Mouse (Mus musculus) midbrain, embryonic 13.5 days (tissue): ENCODE measurements around the gene Ptcd2. TPM values are rescaled to one million over a fixed set of nuclear protein-coding genes. Genes with fewer than 3 reads are reported as not detected.

Experiments
- ATAC-seq: fragments of 200-750 bp; cut with Nextera tagmentation; 2 replicates; pipeline ENCODE4 v1.8.0; 2017; ENCODE audit warnings: mild to moderate bottlenecking, moderate TSS enrichment, moderate library complexity
- H3K27ac ChIP-seq: fragments of 300-500 bp; sonication (generic); 2 replicates; pipeline ENCODE4 v1.5.1; 2015; ENCODE audit warnings: inconsistent platforms, mild to moderate bottlenecking, moderate library complexity
- H3K27me3 ChIP-seq: fragments of 300-500 bp; sonication (generic); 2 replicates; pipeline ENCODE4 v1.6.1; 2015; ENCODE audit warnings: mild to moderate bottlenecking, inconsistent platforms
- H3K36me3 ChIP-seq: fragments of 300-500 bp; sonication (generic); 2 replicates; pipeline ENCODE4 v1.6.1; 2015; ENCODE audit warnings: mild to moderate bottlenecking, inconsistent platforms
- H3K4me1 ChIP-seq: fragments of 300-500 bp; sonication (generic); replicated peaks from 2 replicates; pipeline ENCODE4 v1.6.1; 2015; ENCODE audit warnings: inconsistent platforms
- H3K4me2 ChIP-seq: fragments of 300-500 bp; sonication (generic); replicated peaks from 2 replicates; pipeline ENCODE4 v1.6.1; 2015; ENCODE audit warnings: moderate library complexity, mild to moderate bottlenecking, inconsistent platforms
- H3K4me3 ChIP-seq: fragments of 300-500 bp; sonication (generic); replicated peaks from 2 replicates; pipeline ENCODE4 v1.5.1; 2015; ENCODE audit warnings: mild to moderate bottlenecking, inconsistent platforms
- H3K9ac ChIP-seq: fragments of 300-500 bp; sonication (generic); replicated peaks from 2 replicates; pipeline ENCODE4 v1.6.1; 2015; ENCODE audit warnings: mild to moderate bottlenecking, inconsistent platforms
- H3K9me3 ChIP-seq: fragments of 300-500 bp; sonication (generic); 2 replicates; pipeline ENCODE4 v1.6.1; 2016; ENCODE audit warnings: mild to moderate bottlenecking, inconsistent platforms
- WGBS: fragments of 180-500 bp; shearing (Covaris S2); methylation state at CpG from one replicate; pipeline ENCODE4 v1.1.7; 2015; 5-methylcytosine and 5-hydroxymethylcytosine counted together
- polyA plus RNA-seq: library from polyadenylated mRNA; unstranded; fragments of >200 nt; fragmentation: Nextera tagmentation; extraction: Ambion mirVana; gene quantifications from 2 replicates; pipeline ENCODE4 v1.2.1, GENCODE M21; 2015

The Ptcd2 gene
- polyA plus RNA-seq, 1 experiment from 2014 or later, result 50.2 TPM

- Histone ChIP-seq H3K9me3 (no peaks in the 10 kb centered on the region), H3K9ac (no peak overlapping the region), H3K4me1 (peaks cover 4% of the 10 kb centered on the region; the same call in 1 of the 2 replicates), H3K4me2 (no peak overlapping the region), H3K36me3 (peaks cover 4% of the 10 kb centered on the region; the same call in 1 of the 2 replicates), H3K27ac (no peak overlapping the region), H3K27me3 (no peaks in the 10 kb centered on the region), H3K4me3 (no peak overlapping the region)
- ATAC-seq, result no peak
- WGBS, result 93% methylated on average over 4 of the region's 4 CpGs
Observed at GRCm38 (mm10) chr13:99374191-99374590, 29.7 kb upstream of the Ptcd2 start.

DNA sequence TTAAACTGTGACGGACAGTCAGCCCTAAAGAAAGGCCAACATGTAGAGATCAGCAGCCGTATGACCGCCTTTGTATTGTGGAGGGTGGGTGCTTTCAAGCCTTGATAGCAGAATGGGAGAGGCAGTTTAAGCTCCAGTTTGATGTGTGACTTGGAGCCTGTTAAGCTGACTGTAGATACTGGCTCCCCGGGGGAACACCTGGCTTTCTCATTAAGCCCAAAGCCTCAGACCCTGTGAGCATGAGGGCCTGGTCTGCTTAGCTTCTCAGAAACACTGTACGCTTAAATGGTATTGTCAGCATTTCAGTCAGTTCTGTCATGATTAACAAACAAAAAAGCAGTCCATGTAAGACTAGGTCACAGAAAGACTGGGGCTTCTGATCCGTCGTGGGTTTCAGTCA lies 29.2 kb upstream of the Ptcd2 start:
- no peak for ATAC-seq
- no peaks in the 10 kb centered on the region for H3K27me3 ChIP-seq
- H3K4me2 ChIP-seq, result no peak overlapping the region
- peaks cover 4% of the 10 kb centered on the region; the same call in 1 of the 2 replicates for H3K36me3 ChIP-seq
- no peaks in the 10 kb centered on the region for H3K9me3 ChIP-seq
- no peak overlapping the region for H3K4me3 ChIP-seq
- WGBS, result 78% methylated on average over 7 of the region's 7 CpGs
- peaks cover 7% of the 10 kb centered on the region; the same call in 1 of the 2 replicates for H3K4me1 ChIP-seq
- no peak overlapping the region for H3K27ac ChIP-seq
- H3K9ac ChIP-seq, result no peak overlapping the region

DNA sequence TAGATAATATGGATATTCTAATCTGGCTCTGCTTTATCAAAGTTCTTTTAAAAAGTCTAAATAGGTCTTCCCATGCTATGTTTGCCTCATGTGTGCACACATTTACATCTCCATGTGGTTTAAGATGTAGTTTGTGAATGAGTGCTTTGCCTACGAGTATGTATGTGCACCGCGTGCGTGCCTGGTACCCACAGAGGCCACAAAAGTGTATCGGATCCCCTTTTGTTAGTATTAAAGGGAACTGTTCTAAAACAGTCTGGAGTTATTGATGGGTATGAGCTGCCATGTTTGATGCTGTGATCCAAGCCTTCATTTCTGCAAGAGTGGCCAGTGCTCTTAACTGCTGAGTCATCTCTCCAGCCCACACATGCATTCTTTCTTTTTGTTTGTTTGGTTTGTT lies 26.8 kb upstream of the Ptcd2 start:
- no peak for ATAC-seq
- no peaks in the 10 kb centered on the region for H3K9me3 ChIP-seq
- H3K9ac ChIP-seq, result no peak overlapping the region
- no peak overlapping the region for H3K4me3 ChIP-seq
- no peak overlapping the region for H3K27ac ChIP-seq
- no peaks in the 10 kb centered on the region for H3K27me3 ChIP-seq
- no peak overlapping the region for H3K4me2 ChIP-seq
- peaks cover 17% of the 10 kb centered on the region for H3K36me3 ChIP-seq
- WGBS, result 96% methylated on average over 5 of the region's 5 CpGs
- peaks cover 7% of the 10 kb centered on the region; the same call in 1 of the 2 replicates for H3K4me1 ChIP-seq

DNA sequence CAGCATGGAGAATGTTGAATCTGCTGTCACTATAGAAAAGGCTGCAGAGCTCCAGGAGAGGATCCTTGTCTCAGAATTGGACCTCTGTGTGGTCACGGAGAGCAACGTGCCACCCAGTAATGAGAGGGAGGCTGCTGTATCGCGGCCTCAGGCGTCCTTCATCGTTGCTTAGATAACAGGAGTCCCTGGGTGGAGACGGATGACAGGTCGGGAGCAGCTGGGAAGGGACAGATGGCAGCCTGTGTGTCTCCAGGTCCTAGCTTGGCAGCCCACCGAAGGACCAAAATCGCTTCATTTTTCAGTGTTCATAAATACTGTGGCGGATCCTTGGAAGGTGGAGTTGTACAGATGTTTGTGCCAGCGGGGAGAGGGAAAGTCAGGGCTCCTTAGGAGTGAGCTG lies 24.6 kb upstream of the Ptcd2 start:
- ATAC-seq, result no peak
- Histone ChIP-seq H3K27me3 (no peaks in the 10 kb centered on the region), H3K4me3 (no peak overlapping the region), H3K9ac (no peak overlapping the region), H3K27ac (no peak overlapping the region), H3K4me2 (no peak overlapping the region), H3K9me3 (no peaks in the 10 kb centered on the region), H3K36me3 (peaks cover 31% of the 10 kb centered on the region), H3K4me1 (peaks cover 7% of the 10 kb centered on the region; the same call in 1 of the 2 replicates)
- 70% methylated on average over 12 of the region's 12 CpGs for WGBS

- Histone ChIP-seq H3K4me2 (no peak overlapping the region), H3K4me1 (peaks cover 2% of the 10 kb centered on the region; the same call in 1 of the 2 replicates), H3K27ac (no peak overlapping the region), H3K36me3 (peaks cover 31% of the 10 kb centered on the region), H3K27me3 (no peaks in the 10 kb centered on the region), H3K9ac (0 out of 2 replicates have a peak overlapping the region, but pooled peaks have one; percentile 5), H3K9me3 (no peaks in the 10 kb centered on the region), H3K4me3 (no peak overlapping the region)
- ATAC-seq, result no peak
- 89% methylated on average over 12 of the region's 12 CpGs for WGBS
Observed at GRCm38 (mm10) chr13:99367554-99368174, 23.2 kb upstream of the Ptcd2 start.

DNA sequence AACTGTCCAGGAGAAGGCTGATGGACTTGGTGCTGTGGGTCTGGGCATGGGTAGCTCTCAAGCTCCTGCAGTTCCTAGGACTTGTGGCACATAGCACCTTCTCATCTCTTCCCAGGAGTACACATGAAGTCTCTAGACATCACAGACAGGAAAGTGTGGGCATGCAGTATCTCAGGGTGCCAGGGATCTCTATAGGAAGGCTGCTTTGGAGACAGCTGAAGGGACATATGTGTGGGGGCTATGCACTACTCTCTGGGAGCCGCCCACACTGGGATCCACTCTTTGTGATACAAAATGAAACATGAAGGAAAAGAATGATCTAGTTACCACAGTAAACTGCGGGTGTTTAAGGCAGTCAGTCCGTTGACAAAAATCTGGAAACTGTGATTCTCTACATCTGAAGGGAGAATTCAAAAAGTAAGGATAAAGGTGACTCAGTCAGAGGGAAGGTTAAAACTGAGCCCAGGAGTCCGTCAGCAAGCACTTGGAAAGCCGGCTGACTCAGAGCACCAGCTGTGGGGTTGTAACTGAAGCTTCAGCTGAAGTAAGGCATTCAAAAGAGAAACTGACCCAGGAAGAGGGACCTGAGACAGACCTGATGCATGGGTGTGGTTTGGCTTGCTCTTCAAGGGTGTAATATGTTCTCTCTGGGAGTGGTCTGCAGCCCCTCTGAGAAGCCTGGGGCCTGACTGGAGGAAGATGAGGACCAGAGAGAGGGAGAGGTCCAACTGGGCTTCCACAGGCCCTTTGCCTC lies 22.1 kb upstream of the Ptcd2 start:
- H3K27me3 ChIP-seq, result no peaks in the 10 kb centered on the region
- peaks cover 38% of the 10 kb centered on the region for H3K36me3 ChIP-seq
- no peak overlapping the region for H3K9ac ChIP-seq
- H3K27ac ChIP-seq, result no peak overlapping the region
- H3K4me3 ChIP-seq, result no peak overlapping the region
- H3K4me1 ChIP-seq, result peaks cover 2% of the 10 kb centered on the region; the same call in 1 of the 2 replicates
- H3K9me3 ChIP-seq, result no peaks in the 10 kb centered on the region
- no peak overlapping the region for H3K4me2 ChIP-seq
- WGBS, result 91% methylated on average over 5 of the region's 5 CpGs
- ATAC-seq, result no peak

- 40% methylated on average over 4 of the region's 4 CpGs for WGBS
- H3K27me3 ChIP-seq, result no peaks in the 10 kb centered on the region
- ATAC-seq, result no peak
- peaks cover 38% of the 10 kb centered on the region for H3K36me3 ChIP-seq
- H3K9ac ChIP-seq, result no peak overlapping the region
- no peak overlapping the region for H3K27ac ChIP-seq
- H3K4me2 ChIP-seq, result no peak overlapping the region
- H3K9me3 ChIP-seq, result no peaks in the 10 kb centered on the region
- no peak overlapping the region for H3K4me3 ChIP-seq
- peaks cover 3% of the 10 kb centered on the region; the same call in 1 of the 2 replicates for H3K4me1 ChIP-seq
Observed at GRCm38 (mm10) chr13:99363866-99364265, 19.4 kb upstream of the Ptcd2 start.

GRCm38 (mm10) chr13:99358921-99359320 lies 14.4 kb upstream of the Ptcd2 start:
- no peak for ATAC-seq
- H3K27ac ChIP-seq, result no peak overlapping the region; the same call in 1 of the 2 replicates
- WGBS, result 80% methylated on average over 14 of the region's 14 CpGs

GRCm38 (mm10) chr13:99356428-99357265 lies 12.1 kb upstream of the Ptcd2 start:
- no peak for ATAC-seq
- Histone ChIP-seq H3K27ac (no peak overlapping the region), H3K9me3 (no peaks in the 10 kb centered on the region), H3K9ac (no peak overlapping the region), H3K27me3 (no peaks in the 10 kb centered on the region), H3K4me2 (no peak overlapping the region), H3K4me1 (peaks cover 10% of the 10 kb centered on the region; the same call in 1 of the 2 replicates), H3K36me3 (peaks cover 7% of the 10 kb centered on the region; the same call in 1 of the 2 replicates), H3K4me3 (no peak overlapping the region)
- WGBS, result 31% methylated on average over 9 of the region's 9 CpGs

More at GRCm38 (mm10) chr13:99358921-99359320, 14.4 kb upstream of the Ptcd2 start:
- H3K36me3 ChIP-seq, result peaks cover 12% of the 10 kb centered on the region; the same call in 1 of the 2 replicates
- H3K9ac ChIP-seq, result 0 out of 2 replicates have a peak overlapping the region, but pooled peaks have one; percentile 5
- H3K4me1 ChIP-seq, result peaks cover 5% of the 10 kb centered on the region; the same call in 1 of the 2 replicates
- H3K4me2 ChIP-seq, result no peak overlapping the region
- no peak overlapping the region for H3K4me3 ChIP-seq
- H3K27me3 ChIP-seq, result no peaks in the 10 kb centered on the region
- no peaks in the 10 kb centered on the region for H3K9me3 ChIP-seq

- no peaks in the 10 kb centered on the region for H3K27me3 ChIP-seq
- no peaks in the 10 kb centered on the region for H3K9me3 ChIP-seq
- peaks cover 10% of the 10 kb centered on the region; the same call in 1 of the 2 replicates for H3K4me1 ChIP-seq
- no peak overlapping the region for H3K27ac ChIP-seq
- 88% methylated on average over 7 of the region's 7 CpGs for WGBS
- H3K36me3 ChIP-seq, result peaks cover 13% of the 10 kb centered on the region
- H3K4me2 ChIP-seq, result no peak overlapping the region
- H3K4me3 ChIP-seq, result no peak overlapping the region
- no peak overlapping the region for H3K9ac ChIP-seq
- ATAC-seq, result no peak
Observed at GRCm38 (mm10) chr13:99355861-99356260, 11.4 kb upstream of the Ptcd2 start.

DNA sequence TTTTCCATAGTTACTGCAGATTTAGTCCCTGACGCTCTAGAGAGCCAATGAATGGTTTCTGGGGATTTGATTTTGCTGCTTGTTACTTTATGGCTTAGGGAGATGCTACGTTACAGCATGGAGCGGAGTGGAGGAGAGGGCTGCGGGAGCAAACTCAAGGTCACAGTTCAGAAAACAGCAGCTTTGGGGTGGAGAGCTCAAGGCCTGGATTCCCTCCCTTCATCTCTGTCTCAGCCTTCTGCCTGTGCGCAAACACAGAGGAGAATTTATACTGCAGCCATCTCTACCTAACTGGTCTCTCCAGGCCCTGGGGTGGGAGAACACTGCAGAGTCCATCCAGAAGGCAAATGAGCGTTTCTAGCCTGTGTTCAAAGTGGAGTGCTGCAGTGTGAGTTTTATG lies 10.6 kb upstream of the Ptcd2 start:
- Histone ChIP-seq H3K4me1 (peaks cover 10% of the 10 kb centered on the region; the same call in 1 of the 2 replicates), H3K4me2 (no peak overlapping the region), H3K36me3 (peaks cover 15% of the 10 kb centered on the region), H3K4me3 (no peak overlapping the region), H3K9me3 (no peaks in the 10 kb centered on the region), H3K27me3 (no peaks in the 10 kb centered on the region), H3K9ac (no peak overlapping the region), H3K27ac (no peak overlapping the region)
- ATAC-seq, result no peak
- WGBS, result 89% methylated on average over 6 of the region's 6 CpGs
